Mouse (Mus musculus): ENCODE data around the gene Gsg1l.

Gene Gsg1l

DNA sequence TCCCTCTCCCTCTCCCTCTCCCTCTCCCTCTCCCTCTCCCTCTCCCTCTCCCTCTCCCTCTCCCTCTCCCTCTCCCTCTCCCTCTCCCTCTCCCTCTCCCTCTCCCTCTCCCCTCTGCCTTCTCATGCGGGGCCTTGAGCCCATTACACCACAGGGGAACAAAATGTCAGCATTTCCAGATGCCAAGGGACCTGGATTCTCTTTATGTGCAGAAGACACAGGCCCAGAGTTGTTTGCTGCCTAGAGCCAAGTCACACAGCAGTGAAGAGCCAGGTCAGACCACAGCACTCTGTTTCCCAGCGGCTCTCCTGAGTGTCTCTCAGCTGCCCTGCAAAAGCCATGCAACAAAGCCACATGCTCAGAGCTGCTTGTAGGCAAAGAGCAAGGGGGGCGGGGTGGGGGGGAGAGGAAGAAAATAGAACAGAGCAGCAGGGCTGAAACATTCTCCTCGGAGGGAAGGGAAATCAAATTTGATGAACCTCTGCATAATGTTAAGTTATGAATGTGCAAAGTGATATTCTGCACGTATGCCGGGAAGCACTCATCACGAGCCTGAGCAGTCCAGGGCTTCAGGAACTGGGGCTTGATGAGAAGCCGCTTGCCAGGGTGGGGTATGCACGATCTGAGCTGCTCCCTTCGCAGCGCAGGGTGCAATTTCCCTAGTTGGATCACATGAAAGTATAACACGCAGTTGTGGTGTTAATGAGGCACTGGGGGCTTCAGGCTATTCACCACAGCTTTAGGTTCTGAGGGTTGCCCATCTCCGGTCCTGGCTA is 181.6 kb downstream of the Gsg1l start:
- DNase-seq: no peak

DNA sequence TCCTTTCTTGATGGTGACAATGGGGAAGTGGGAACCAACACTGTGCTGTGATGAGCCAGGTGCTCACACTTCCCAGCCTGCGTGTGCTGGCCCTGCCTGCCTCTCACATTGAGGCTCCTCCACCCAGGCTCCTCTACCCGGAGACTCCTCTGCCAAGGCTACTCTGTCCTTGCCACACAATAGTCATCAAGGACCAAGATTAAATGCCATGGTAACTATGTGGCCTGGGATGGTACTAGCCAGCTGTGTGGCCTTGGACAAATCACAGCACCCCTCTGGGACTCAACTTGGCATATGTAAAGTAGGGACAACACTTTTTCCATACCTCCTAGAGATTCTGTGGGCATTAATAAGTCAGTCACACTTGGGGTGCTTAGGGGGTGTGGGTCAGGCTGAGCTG is 182.3 kb downstream of the Gsg1l start:
- DNase-seq: no peak

DNA sequence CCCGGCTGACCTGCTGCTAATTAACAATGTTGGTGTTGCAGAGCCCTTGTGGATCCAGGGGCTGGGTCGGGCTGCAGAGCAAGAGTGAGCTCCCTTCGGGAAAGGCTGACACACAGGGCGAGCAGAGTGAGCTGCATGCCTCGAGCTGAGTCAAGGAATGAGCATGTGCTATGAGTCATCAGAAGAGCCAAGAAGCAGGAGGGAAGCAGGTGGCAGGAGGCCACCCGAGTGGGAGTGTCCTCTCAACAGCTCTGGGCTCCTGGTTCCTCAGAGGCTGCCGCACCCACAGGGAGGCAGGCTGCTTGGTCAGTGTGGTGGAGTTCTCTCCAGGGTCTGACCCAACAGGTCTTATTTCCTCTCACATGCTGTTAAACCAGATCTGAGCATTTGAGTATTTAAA is 183.2 kb downstream of the Gsg1l start:
- DNase-seq: no peak

DNA sequence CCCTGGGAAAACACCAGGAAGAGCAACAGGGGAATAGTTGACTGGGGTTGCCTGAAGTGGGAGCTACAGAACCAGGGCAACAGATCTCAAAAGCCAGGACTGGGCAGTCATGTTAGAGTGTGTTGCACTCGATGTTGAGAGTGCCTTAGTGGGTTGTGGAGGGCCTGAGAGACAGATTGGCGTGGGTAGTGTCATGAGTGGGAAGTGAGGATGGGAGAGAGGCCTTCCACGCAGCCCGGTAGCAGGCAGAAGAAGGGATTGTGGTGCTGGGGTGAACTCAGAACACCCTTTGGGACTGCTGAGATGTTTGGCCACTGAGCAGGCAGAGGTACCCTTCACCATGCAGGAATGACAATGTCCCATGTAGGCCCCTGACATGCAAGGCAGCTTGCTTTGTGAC is 185.2 kb downstream of the Gsg1l start:
- no peak for DNase-seq

DNA sequence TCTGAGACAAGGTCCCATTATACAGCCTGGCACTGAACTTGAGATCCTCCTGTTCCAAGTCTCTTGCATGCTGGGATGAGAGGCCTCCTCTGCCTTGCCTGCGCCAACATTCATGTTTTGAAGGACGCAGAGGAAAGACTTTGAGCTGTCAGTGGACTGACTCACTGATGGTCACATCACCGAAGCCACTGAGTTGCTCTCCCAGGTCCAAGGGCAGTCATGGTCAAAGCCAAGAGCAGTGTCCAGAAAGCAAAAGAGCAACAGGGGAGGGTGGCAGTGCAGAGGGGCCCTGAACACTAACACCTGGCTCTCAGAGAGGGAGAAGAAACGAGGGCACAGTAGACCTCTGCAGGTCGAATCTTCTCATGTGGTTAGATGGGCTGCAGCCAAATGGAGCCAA is 188.6 kb downstream of the Gsg1l start:
- DNase-seq: no peak

DNA sequence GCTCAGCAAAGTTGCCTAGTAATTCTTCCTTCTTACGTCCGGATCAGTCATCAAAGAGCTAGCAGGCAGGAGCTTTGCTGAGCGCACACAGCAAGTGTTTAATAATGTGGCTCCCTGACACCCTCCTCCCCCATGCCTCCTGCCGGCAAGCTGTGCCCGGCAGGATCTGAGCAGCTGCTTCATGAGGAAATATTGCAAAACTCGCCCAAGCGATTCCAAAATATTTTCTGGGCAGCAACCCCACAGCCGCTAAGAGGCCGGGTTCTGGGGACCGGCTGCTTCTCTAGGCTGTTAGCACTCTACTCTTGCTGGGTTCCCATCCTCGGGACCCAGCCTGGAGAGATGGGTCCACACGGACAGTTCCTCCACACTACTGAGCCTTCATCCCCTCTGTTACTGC is 193.8 kb downstream of the Gsg1l start:
- DNase-seq: no peak

DNA sequence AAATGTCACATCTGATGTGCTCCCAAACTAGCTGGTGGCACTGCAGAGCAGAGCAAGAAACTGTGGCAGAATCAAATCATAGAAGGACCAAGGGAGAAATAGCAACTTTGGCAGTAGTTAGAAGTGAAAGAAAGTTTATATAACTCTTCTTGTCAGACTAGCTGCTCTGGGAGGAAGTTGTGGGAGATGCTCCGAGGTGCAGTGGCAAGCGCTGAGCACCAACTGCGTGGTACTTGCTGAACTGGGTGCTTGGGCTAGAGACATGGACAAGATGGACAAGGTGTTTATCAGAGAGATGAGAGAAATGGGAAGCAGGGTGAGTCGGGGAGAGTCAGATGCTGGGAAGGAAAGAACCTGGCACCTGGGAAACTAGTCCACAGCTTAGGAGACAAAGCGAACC is 194.4 kb downstream of the Gsg1l start:
- no peak for DNase-seq

DNA sequence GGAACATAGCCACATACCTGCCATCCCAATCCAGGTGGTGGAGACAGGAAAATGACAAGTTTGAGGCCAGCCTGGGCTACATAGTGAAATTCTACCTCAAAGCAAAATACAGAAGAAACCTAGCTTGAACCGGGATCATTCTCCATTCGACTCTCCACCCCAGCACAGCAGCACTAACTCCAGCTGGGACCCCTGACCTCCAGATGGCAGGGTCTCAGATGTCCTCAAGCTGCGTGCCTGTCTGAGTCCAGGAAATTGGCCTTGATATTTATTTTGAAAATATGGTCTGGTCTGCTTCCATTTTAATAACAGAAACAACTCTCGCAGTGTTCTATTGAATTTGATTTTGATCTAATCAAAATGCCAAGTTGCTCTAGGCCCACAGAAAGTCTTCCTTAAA is 195.1 kb downstream of the Gsg1l start:
- no peak for DNase-seq

DNA sequence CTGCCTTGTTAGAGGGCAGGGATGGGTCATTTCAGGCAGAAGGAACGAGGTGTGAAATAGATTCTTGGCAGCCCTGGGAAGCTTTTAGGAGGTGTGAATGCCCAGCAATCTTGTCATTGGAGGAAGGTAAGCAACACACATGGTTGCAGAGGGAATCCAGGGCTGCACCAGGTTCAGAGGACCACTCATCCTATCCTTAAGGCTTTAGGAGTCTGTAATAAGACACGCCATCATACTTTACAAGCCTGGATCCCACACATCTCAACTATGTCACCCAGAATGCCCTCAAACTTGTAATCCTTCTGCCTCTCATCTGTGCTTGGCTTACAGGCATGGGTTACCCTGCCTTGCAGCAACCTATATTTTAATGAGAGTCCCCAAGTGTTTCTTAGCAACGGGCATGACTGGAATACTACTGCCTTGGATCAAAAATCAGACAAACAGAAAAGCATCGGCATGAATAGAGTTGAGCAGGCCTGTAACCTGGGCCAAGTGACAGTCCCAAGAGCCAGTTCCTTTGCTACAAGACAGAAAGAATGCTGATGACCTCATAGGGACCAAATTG is 196.0 kb downstream of the Gsg1l start:
- no peak for DNase-seq

DNA sequence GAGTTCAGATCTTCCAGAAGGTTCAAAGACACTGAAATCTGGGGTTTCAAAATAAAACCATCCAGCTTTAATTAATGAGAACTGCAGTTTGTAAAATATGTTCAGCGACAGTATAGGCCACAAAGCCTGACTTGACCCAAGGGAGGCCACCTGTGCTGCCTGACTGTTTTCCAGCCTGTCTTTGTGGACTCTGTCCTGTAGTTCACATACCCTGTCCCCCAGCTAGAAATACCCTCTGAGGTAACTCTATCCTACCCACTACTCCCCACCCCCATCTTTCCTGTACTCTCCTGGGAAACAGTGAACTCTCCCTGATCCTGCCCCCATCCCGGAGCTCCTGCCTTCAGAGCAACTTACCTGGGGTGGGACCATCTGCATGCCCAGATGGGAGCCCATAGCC is 199.0 kb downstream of the Gsg1l start:
- no peak for DNase-seq

DNA sequence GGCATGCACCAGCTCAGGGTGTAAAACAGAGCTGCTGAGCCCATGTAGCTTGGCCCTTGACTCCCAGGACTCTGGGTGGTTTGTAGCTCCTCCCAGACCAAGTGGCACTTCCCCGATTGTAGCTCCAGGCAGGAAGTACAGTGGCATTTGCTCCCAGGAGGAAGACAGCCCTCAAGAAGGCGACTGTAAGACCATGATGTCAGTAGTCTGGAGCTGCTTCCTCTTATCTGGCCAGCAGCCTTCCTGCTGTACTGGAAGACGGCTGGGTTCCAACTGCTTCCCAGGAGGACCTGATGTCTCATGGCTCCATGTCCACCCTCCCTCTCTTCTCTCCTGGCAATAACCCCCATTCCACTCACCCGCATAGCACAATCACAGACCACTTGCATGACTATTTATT is 204.2 kb downstream of the Gsg1l start:
- no peak for DNase-seq

DNA sequence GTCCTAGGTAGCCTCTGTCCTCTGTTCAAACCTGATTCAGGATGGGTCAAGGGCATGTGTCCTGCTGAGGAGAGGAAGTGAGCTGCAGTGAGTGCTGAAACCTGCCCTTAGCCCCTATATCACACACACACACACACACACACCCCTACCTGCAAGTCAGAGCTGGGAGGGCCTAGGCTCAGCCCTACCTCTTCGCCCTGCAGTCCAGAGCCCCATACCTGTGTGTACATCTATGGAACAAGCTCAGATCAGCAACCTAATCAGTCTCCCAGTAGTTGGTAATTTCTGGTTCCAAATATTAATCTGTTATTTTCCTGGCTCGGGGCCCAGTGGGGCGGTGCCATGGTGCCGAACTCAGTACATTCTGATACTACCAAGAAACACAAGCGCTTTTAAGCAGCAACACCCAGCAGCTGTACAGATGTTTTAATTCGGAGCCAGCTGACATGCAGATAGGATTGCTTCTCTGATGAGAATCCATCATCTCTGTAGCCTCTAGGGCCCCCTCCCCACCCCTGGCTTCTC is 208.2 kb downstream of the Gsg1l start:
- no peak for DNase-seq

DNA sequence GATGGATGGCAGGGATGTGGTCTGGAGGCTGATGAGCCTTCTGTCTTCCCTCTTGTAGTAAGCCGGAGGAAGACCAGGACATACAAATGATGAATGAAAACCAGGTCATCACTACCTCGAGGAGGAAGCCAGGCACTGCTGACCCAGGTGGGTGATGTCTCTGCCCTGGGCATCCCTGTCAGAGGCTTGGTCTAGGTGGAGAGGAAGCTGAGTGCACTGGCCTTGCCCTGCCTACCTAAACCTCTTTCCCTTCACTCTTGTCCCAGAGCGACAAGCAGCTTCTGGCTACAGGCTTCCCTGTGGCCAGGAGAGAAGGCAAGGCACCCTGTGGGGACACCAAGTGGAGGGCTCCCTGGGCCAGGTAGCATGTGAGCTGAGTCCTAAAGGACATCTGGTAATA is 209.3 kb downstream of the Gsg1l start:
- no peak for DNase-seq

DNA sequence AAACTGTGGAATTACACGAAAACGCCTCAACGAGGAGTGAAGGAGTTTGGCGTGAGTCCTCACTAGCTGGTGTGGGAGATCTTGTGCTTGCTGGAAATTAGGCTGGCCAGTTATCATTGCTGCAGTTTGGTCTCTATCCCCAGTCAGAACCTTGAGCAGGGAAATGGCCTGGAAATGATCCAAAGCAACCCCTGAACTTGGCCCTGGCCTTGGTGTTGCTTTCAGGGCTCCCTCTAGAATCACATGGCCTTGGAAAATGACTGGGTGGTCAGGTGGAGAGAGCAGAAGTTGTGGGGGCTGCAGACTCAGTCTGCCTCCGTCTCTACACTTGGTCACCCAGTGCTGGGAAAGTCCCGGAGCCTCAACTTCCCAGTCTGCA is 210.0 kb downstream of the Gsg1l start:
- peak; percentile 19 for DNase-seq

DNA sequence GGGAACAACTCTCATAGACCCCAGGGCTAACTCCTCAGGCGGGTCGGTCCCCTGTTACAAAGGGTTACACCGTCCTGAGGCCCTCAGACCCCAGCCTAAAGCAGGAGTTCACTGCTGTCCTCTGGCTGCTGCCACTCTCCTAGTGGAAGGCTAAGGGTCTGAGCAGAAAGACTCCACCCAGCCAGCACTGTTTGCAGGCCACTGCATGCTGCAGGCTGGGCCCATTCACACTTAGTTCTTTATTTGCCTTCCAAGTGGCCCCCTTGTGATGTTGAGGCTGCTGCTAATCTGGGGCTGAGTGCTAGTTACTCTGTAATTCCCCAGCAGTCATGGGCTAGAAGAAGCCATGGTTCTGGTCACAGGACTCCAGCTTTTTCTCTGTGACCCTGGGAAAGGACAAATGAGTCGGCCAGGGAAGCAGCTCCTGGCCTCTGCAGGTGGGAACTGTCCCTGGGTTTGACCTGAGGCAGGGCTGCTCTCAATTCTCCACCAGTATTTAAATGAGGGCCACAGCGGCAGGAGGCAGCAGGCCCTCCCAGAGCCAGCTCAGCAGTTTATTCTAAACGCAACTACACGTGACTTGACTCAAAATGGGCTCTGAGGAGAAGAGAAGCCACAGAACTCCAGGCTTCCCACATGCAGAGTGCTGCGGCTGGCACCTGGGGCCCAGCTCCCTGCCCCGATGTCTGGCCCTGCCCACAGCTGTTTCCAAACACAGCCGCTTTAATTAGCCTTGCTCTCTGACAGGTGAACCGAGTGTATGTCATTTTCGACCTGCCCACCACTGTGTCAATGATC is 210.6 kb downstream of the Gsg1l start:
- DNase-seq: peak; percentile 31

DNA sequence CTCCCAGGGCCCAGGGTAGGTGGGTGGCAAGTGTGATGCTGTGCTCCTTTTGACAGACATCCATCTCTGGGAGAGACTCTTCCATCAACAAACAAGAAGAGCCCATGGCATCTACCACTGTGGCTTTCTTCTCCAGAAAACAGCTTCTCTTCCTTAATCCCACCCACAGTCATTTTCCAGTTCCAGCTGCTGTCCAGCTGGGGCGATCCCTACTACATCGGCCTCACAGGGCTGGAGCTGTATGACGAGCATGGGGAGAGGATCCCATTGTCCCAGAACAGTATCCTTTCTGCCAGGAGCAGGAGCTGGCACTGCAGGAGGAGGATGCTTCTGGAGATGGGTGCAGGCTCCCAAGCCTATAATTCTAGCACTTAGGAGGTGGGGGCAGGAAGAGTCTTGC is 213.6 kb downstream of the Gsg1l start:
- DNase-seq: no peak

DNA sequence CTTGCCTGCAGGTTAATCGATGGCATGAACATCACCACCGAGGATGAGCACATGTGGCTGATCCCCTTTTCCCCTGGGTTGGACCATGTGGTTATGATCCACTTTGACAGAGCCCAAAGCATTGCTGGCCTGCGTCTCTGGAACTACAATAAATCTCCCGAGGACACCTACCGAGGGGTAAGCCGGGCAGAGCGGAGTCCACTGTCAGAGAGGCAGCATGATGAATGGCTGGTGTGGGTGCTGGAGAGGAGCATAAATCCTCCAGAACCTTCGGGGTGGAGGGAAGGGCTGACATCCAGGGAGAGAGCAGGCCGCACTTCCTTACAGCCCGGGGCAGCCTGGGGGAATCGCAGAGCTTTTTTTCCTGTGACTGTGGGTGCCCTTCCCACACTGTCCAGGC is 217.0 kb downstream of the Gsg1l start:
- DNase-seq: no peak

DNA sequence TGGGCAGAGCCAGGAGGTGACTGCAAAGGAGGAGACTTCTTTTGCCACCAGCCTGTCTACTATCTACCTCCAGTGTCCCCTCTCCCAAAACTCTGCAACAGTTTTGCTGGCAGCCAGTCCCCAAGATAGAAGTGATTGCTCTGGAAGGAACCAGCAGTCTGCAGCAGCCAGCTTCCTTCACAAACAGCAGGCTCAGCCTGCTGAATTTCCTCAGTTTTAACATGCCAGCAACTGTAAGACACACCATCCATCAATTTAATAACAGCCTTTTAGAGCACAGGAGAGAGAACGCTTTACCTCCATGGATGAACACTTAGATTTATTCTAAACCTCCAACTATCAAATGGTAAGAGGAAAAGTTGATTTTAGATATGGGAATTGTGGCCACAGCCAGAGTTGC is 218.2 kb downstream of the Gsg1l start:
- no peak for DNase-seq

DNA sequence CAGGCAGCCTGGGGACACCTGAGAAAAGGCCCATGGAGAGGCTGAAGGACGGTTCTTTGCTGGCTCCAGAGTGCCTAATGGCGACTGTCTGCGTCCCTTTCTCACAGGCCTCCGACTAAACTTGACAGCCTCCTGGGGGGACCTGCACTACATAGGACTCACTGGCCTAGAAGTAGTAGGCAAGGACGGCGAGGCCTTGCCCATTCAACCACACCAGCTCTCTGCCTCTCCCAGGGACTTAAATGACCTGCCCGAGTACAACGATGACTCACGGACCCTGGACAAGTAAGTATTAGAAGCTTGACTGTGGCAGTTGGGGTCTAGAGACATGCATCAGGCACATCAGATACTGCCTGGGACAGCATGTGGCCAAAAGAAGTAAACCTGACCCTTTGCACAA is 221.8 kb downstream of the Gsg1l start:
- DNase-seq: no peak

DNA sequence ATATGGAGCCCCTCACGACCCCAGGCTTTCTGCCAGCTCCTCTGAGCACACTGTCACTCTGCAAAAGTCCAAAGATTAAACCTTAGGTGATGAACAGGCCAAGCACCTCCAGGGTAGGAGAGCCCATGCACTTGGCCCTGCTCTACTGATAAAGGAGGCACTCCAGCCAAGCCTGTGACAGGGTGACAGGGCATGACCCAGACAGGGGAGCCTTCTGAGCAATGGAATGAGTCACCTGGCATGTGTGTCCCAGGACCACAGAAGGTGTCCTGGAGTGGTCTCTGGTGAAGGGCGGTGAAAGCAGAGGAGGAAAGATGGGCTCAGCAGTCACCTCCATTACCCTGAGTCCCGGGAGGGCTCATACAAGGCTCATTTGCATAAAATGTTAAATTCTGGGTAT is 222.6 kb downstream of the Gsg1l start:
- no peak for DNase-seq

DNA sequence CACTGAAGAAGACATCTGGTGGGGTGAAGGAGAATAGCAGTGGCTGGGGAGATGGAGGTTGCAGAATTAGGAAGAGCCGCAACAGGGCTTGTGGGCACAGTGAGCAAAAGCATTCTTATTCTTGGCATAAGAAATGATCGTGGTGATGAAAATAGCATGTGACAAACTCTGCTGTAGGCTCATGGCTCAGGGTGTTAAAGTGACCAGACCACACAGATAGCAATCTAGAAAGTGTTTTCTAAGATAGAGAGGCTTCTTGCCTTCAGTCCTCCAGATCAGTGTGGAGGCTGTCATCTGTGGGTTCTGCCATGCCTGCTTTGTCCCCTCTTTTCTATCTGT is 234.7 kb downstream of the Gsg1l start:
- DNase-seq: no peak

DNA sequence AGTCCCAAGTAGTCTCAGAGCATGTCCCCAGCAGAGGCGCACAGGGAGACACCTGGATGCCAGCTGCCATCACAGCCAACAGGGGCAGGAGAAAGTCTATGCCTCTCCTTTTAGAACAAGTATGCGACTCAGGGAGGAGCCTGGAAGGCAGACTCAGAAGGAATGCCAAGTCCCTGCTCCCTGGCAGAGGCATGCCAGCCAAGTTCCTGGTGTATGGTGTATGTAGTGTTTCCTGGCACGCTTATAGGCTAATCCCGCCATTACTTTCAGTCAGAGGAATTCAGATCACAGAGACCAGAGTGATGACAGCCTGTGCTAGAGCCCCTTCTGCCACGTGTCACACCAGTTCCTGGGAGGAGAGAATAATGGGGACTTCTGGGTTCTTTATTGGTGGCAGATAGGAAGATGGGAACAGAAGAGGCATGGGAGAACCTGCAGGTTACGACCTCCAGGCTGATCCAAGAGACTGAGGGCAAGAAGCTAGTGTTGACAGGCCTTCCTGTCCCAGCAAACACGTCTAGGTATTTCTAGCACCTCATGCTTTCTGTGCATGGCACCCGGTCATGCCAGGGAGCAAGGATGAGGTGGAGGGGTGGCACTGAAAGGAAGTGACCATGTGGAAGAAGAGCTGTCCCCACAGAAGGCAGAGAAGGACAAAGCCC is 235.2 kb downstream of the Gsg1l start:
- no peak for DNase-seq

DNA sequence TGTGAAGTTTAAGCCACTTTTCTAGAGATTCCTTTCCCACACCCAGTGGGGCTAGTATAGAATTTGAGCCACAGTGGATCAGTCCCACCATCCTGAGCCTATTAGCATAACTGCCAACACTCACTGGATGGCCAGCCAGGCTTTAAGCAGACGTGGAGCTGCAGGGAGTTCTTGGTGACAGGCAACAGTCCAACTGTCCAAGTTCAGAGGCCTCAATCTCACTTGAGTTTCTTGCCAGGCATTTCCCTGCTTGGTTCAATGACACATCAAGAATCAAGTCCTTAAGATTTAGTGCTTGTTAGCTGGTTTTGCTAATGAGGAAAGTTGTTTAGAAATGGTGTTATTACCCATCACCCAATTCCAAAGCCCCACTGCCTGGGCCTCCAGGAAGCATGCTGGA is 236.6 kb downstream of the Gsg1l start:
- DNase-seq: no peak

Data from kidney, adult 18-20 months (tissue).